Mouse (Mus musculus) neural tube, embryonic 13.5 days (tissue): ENCODE data around the gene Rnase2b. TPM values are rescaled to one million over a fixed set of nuclear protein-coding genes. Genes with fewer than 3 reads are reported as not detected.

Experiments
- ATAC-seq: fragments of 200-750 bp; cut with Nextera tagmentation; 2 replicates; pipeline ENCODE4 v1.8.0; 2017; ENCODE audit warnings: low read depth, mild to moderate bottlenecking, moderate TSS enrichment, moderate library complexity
- H3K27ac ChIP-seq: fragments of 300-500 bp; sonication (generic); replicated peaks from 2 replicates; pipeline ENCODE4 v1.5.1; 2015; ENCODE audit warnings: moderate library complexity, mild to moderate bottlenecking, inconsistent platforms
- H3K27me3 ChIP-seq: fragments of 300-500 bp; sonication (generic); 2 replicates; pipeline ENCODE4 v1.6.1; 2015; ENCODE audit warnings: mild to moderate bottlenecking, inconsistent platforms
- H3K36me3 ChIP-seq: fragments of 300-500 bp; sonication (generic); 2 replicates; pipeline ENCODE4 v1.6.1; 2015; ENCODE audit warnings: mild to moderate bottlenecking, inconsistent platforms
- H3K4me1 ChIP-seq: fragments of 300-500 bp; sonication (generic); replicated peaks from 2 replicates; pipeline ENCODE4 v1.6.1; 2015; ENCODE audit warnings: inconsistent platforms
- H3K4me2 ChIP-seq: fragments of 300-500 bp; sonication (generic); 2 replicates; pipeline ENCODE4 v1.6.1; 2015; ENCODE audit warnings: inconsistent platforms, mild to moderate bottlenecking, moderate library complexity
- H3K4me3 ChIP-seq: fragments of 300-500 bp; sonication (generic); 2 replicates; pipeline ENCODE4 v1.5.1; 2015; ENCODE audit warnings: mild to moderate bottlenecking, inconsistent platforms
- H3K9ac ChIP-seq: fragments of 300-500 bp; sonication (generic); 2 replicates; pipeline ENCODE4 v1.6.1; 2015; ENCODE audit warnings: moderate library complexity, mild to moderate bottlenecking, inconsistent platforms
- H3K9me3 ChIP-seq: fragments of 300-500 bp; sonication (generic); 2 replicates; pipeline ENCODE4 v1.6.1; 2016; ENCODE audit warnings: inconsistent platforms
- WGBS: fragments of 180-500 bp; shearing (Covaris S2); methylation state at CpG from one replicate; pipeline ENCODE4 v1.1.7; 2015; 5-methylcytosine and 5-hydroxymethylcytosine counted together
- polyA plus RNA-seq: library from polyadenylated mRNA; unstranded; fragments of >200 nt; fragmentation: Nextera tagmentation; extraction: Ambion mirVana; gene quantifications from 2 replicates; pipeline ENCODE4 v1.2.1, GENCODE M21; 2015

The Rnase2b gene
- polyA plus RNA-seq, 1 experiment from 2014 or later: not detected

DNA sequence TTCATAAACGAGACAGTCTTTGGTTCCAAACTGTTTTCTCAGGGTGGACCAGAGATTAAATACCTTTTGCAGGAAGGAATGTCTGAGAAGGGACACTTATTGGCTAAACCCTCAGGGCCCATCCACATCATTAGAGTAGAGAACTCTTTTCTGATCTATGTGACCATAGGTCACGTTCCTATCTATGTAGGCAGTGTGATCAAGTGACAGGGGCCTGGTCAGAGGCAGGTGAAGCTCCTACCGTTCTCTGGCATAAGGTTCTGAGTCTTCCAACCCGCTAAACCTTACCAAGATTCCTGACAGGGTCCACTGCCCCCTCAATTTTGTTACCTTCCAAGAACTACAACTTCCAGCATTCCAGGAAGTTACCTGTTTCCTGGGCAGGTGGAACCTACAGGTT is 19.9 kb upstream of the Rnase2b start:
- no peak overlapping the region for H3K4me2 ChIP-seq
- no peaks in the 10 kb centered on the region for H3K9me3 ChIP-seq
- peaks cover 9% of the 10 kb centered on the region for H3K4me1 ChIP-seq
- no peaks in the 10 kb centered on the region for H3K27me3 ChIP-seq
- ATAC-seq: no peak
- no peak overlapping the region for H3K9ac ChIP-seq
- WGBS: 89% methylated on average over 4 of the region's 4 CpGs
- no peak overlapping the region for H3K27ac ChIP-seq
- no peaks in the 10 kb centered on the region for H3K36me3 ChIP-seq
- H3K4me3 ChIP-seq: no peak overlapping the region

GRCm38 (mm10) chr14:51142568-51142967 is 19.5 kb upstream of the Rnase2b start:
- no peak for ATAC-seq
- H3K4me3 ChIP-seq: no peak overlapping the region
- H3K36me3 ChIP-seq: no peaks in the 10 kb centered on the region
- WGBS: 85% methylated on average over 3 of the region's 3 CpGs
- H3K4me1 ChIP-seq: peaks cover 10% of the 10 kb centered on the region
- H3K9me3 ChIP-seq: no peaks in the 10 kb centered on the region
- no peak overlapping the region for H3K9ac ChIP-seq
- no peak overlapping the region for H3K27ac ChIP-seq
- H3K27me3 ChIP-seq: no peaks in the 10 kb centered on the region
- no peak overlapping the region for H3K4me2 ChIP-seq

GRCm38 (mm10) chr14:51143287-51143686 is 18.8 kb upstream of the Rnase2b start:
- no peak for ATAC-seq
- 82% methylated on average over 4 of the region's 4 CpGs for WGBS

GRCm38 (mm10) chr14:51143937-51144336 is 18.1 kb upstream of the Rnase2b start:
- peaks cover 10% of the 10 kb centered on the region for H3K4me1 ChIP-seq
- ATAC-seq: no peak
- no peak overlapping the region for H3K27ac ChIP-seq
- H3K9me3 ChIP-seq: no peaks in the 10 kb centered on the region
- H3K27me3 ChIP-seq: no peaks in the 10 kb centered on the region
- H3K36me3 ChIP-seq: no peaks in the 10 kb centered on the region
- H3K9ac ChIP-seq: no peak overlapping the region
- H3K4me2 ChIP-seq: no peak overlapping the region
- 84% methylated on average over 2 of the region's 2 CpGs for WGBS
- no peak overlapping the region for H3K4me3 ChIP-seq

More at GRCm38 (mm10) chr14:51143287-51143686, 18.8 kb upstream of the Rnase2b start:
- Histone ChIP-seq H3K27me3 (no peaks in the 10 kb centered on the region), H3K4me2 (no peak overlapping the region), H3K4me1 (peaks cover 10% of the 10 kb centered on the region), H3K4me3 (no peak overlapping the region), H3K9ac (no peak overlapping the region), H3K27ac (no peak overlapping the region), H3K9me3 (no peaks in the 10 kb centered on the region), H3K36me3 (no peaks in the 10 kb centered on the region)

DNA sequence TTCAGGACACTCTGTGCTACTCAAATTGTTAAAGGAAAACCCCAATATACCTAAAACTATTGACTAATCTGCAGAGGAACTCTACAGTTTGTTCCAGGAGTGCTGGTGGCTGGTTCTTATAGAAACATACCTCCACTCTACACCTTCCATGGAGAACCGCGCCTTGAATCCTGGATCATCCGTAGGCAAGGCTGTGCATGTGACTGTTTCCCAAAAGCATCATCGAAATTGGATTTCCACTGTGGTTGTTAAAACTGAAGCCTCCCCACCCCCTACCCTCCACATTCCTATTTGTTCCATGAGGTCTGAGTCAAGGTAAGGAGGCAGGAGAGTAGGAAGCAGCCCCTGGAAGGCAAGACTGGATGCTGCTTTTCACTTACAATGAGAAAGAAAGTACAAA is 17.6 kb upstream of the Rnase2b start:
- no peak overlapping the region for H3K4me3 ChIP-seq

DNA sequence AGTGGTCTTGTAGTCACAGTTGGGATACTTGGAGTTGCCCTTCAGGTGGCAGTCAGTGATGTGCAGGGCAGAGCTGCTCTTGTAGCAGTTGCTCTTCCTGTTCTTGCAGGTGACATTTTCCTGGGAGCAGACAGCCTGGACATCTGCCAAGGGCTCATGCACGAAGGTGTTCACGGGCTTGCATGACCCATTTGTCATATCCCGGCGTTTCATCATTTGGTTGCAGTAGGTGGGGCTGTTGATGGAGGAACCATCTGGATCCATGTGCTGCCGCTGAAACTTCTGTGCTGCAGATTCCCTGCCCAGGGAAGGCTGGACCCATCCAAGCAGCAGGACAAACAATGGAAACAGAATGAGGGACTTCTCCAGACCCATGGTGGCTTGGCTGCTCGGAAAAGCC is 16.5 kb upstream of the Rnase2b start:
- H3K4me2 ChIP-seq: no peak overlapping the region
- no peak overlapping the region for H3K4me3 ChIP-seq
- no peak overlapping the region for H3K27ac ChIP-seq
- no peaks in the 10 kb centered on the region for H3K36me3 ChIP-seq
- 88% methylated on average over 6 of the region's 6 CpGs for WGBS
- no peak overlapping the region for H3K9ac ChIP-seq
- H3K4me1 ChIP-seq: peaks cover 10% of the 10 kb centered on the region
- ATAC-seq: no peak
- H3K27me3 ChIP-seq: no peaks in the 10 kb centered on the region
- no peaks in the 10 kb centered on the region for H3K9me3 ChIP-seq

More for the DNA sequence above, 17.6 kb upstream of the Rnase2b start:
- WGBS: 93% methylated on average over 4 of the region's 4 CpGs
- Histone ChIP-seq H3K4me2 (no peak overlapping the region), H3K27me3 (no peaks in the 10 kb centered on the region), H3K4me1 (peaks cover 10% of the 10 kb centered on the region), H3K27ac (no peak overlapping the region), H3K9me3 (no peaks in the 10 kb centered on the region), H3K36me3 (no peaks in the 10 kb centered on the region), H3K9ac (no peak overlapping the region)
- ATAC-seq: no peak

GRCm38 (mm10) chr14:51146685-51147084 is 15.4 kb upstream of the Rnase2b start, which contains the start of gene Rnase1:
Gene Rnase1, minus strand, starts transcription at chr14:51146785.
- Histone ChIP-seq H3K27ac (no peak within 1 kb of the TSS), H3K27me3 (no peaks in the 10 kb centered on the region), H3K36me3 (no peaks in the 10 kb centered on the region), H3K4me1 (peaks cover 10% of the 10 kb centered on the region), H3K4me2 (no peak within 1 kb of the TSS), H3K9ac (no peak within 1 kb of the TSS), H3K4me3 (no peak within 1 kb of the TSS), H3K9me3 (no peaks in the 10 kb centered on the region)
- no peak for ATAC-seq
- WGBS: 23% methylated on average over 2 of the region's 2 CpGs

DNA sequence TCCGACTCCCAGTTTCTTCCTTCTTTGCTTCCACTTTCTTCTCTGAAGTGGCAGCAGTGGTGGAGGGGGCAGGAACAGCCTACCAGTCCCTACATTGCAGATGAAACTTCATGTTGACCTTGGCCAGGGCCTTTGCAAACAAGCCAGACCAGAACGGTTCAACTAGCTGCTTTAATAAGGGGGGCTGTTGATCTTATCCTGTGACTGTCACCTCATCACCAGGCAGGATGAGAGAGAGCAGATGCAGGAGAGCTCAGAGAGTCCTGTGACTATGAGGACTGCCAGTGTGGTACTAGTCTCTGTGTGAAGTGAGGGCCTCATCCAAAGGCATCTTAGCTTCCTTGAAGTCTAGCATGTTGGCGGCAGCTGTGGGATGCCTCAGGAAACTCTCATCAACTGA is 14.1 kb upstream of the Rnase2b start:
- 64% methylated on average over 3 of the region's 3 CpGs for WGBS
- Histone ChIP-seq H3K4me2 (no peak overlapping the region), H3K9ac (no peak overlapping the region), H3K4me3 (no peak overlapping the region), H3K36me3 (no peaks in the 10 kb centered on the region), H3K27me3 (no peaks in the 10 kb centered on the region), H3K4me1 (peaks cover 10% of the 10 kb centered on the region), H3K9me3 (no peaks in the 10 kb centered on the region), H3K27ac (no peak overlapping the region)
- no peak for ATAC-seq

DNA sequence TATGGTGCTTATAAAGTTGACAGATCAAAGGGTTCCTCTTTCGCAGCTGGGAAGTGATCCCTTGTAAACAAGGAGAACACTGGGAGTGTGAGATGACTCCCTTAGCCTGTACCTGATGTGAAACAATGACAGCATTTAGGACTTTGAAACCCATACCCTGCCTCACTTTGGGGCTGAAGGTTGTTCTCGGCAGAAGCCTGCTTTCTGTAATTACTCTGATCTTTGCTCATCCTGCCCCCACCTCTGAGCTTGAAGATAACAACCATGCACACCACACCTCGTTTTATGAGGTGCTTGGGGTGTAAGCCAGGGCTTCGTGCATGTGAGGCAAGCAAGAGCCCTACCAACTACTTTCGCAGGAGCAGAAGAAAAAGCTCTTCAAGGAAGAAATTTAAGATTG is 12.9 kb upstream of the Rnase2b start:
- no peak for ATAC-seq
- H3K27me3 ChIP-seq: no peaks in the 10 kb centered on the region
- no peak overlapping the region for H3K27ac ChIP-seq
- no peak overlapping the region for H3K4me2 ChIP-seq
- H3K4me3 ChIP-seq: no peak overlapping the region
- no peak overlapping the region for H3K9ac ChIP-seq
- H3K36me3 ChIP-seq: no peaks in the 10 kb centered on the region
- no peaks in the 10 kb centered on the region for H3K9me3 ChIP-seq
- 46% methylated on average over 5 of the region's 5 CpGs for WGBS
- H3K4me1 ChIP-seq: peaks cover 10% of the 10 kb centered on the region

DNA sequence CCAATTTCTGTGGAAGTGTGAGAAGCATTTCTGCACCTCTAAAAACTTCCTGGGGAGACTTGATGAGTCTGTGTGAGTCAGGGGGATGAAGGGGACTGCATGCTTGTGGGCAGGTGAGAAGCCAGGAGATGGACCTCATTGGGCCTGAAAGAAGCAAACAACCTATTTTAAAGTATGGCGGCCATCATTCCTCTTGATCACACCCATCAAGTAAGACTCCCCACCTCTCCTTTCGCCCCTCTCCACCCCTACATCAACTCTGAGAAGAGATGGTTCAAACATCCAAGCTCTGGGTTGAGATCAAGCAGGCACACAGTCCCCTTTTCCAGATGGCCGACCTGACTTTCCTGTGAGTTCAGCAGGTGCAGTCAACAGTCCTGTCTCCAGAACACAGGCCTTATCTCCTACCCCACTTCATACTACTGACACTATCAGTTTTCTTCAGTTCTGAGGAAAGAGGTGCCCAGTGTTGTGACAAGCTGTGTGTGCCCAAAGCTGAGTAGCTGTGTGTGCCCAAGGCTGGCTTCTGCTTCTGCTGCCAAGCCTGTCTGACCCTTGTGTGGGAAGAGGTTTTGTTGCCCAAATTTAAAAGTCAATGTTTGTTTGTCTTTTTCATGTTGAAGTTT is 11.7 kb upstream of the Rnase2b start:
- Histone ChIP-seq H3K36me3 (no peaks in the 10 kb centered on the region), H3K27me3 (no peaks in the 10 kb centered on the region), H3K4me1 (peaks cover 10% of the 10 kb centered on the region), H3K9ac (no peak overlapping the region), H3K4me2 (no peak overlapping the region), H3K27ac (no peak overlapping the region), H3K4me3 (no peak overlapping the region), H3K9me3 (no peaks in the 10 kb centered on the region)
- no peak for ATAC-seq
- WGBS: 90% methylated on average over 3 of the region's 3 CpGs

- Histone ChIP-seq H3K4me1 (no peaks in the 10 kb centered on the region; the same call in 1 of the 2 replicates), H3K27ac (no peak overlapping the region), H3K36me3 (no peaks in the 10 kb centered on the region), H3K27me3 (no peaks in the 10 kb centered on the region), H3K9me3 (no peaks in the 10 kb centered on the region), H3K4me3 (no peak overlapping the region), H3K4me2 (no peak overlapping the region), H3K9ac (no peak overlapping the region)
- 88% methylated on average over 5 of the region's 5 CpGs for WGBS
- no peak for ATAC-seq
Measured at GRCm38 (mm10) chr14:51152249-51152870, 9.7 kb upstream of the Rnase2b start.

DNA sequence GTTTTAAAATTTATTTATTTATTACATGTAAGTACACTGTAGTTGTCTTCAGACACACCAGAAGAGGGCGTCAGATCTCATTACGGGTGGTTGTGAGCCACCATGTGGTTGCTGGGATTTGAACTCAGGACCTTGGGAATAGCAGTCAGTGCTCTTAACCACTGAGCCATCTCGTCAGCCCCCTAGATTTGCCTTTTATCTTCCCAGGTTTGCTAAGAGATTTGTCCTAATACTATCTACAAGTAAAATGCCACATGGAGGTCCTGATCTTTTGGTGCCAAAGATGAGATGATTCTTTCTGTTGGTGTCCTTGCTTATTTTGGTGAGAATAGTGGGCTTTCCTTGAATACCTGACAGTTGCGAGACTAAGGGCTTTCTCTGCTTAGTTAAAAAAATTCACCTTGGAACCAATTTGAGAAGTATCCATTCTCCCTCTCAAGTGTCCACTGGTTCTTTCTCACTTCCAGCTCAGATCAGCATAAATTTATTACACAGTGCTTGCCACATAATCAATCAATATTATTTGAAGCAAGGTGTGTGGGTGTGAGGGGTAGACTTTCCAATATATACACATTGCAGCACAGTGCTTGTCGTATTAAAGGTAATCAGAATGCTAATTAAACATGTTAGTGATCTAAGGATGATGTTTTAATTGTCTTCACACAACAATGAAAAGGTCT is 5.9 kb upstream of the Rnase2b start:
- WGBS: 79% methylated on average over 5 of the region's 5 CpGs
- H3K4me1 ChIP-seq: no peaks in the 10 kb centered on the region
- H3K9me3 ChIP-seq: no peaks in the 10 kb centered on the region
- no peak overlapping the region for H3K4me3 ChIP-seq
- ATAC-seq: no peak
- H3K36me3 ChIP-seq: no peaks in the 10 kb centered on the region
- no peak overlapping the region for H3K27ac ChIP-seq
- H3K4me2 ChIP-seq: no peak overlapping the region
- H3K9ac ChIP-seq: no peak overlapping the region
- no peaks in the 10 kb centered on the region for H3K27me3 ChIP-seq
